Mouse (Mus musculus): Measurements from ENCODE around the gene Mptx2.
"Not testable (repeated sequence)": the region's sequence is repeated elsewhere in the genome, so short reads cannot be mapped to it uniquely, and the experiment has no call there.

Gene Mptx2

GRCm38 (mm10) chr1:173277677-173278076 lies at the start of gene Mptx2:
Gene Mptx2, minus strand, starts transcription at chr1:173277777.
- no peak for DNase-seq

- no peak for DNase-seq
These were observed 49.0 kb upstream of the Mptx2 start for GRCm38 (mm10) chr1:173326552-173326951.

GRCm38 (mm10) chr1:173325395-173325794 lies 47.8 kb upstream of the Mptx2 start:
- DNase-seq = no peak

- DNase-seq = no peak
These were observed 47.4 kb upstream of the Mptx2 start for GRCm38 (mm10) chr1:173324961-173325360.

GRCm38 (mm10) chr1:173323839-173324585 lies 46.4 kb upstream of the Mptx2 start:
- peak; percentile 33 for DNase-seq

- DNase-seq = no peak
These were observed 44.7 kb upstream of the Mptx2 start for GRCm38 (mm10) chr1:173322249-173322627.

GRCm38 (mm10) chr1:173321593-173322248 lies 44.1 kb upstream of the Mptx2 start:
- DNase-seq = no peak

DNA sequence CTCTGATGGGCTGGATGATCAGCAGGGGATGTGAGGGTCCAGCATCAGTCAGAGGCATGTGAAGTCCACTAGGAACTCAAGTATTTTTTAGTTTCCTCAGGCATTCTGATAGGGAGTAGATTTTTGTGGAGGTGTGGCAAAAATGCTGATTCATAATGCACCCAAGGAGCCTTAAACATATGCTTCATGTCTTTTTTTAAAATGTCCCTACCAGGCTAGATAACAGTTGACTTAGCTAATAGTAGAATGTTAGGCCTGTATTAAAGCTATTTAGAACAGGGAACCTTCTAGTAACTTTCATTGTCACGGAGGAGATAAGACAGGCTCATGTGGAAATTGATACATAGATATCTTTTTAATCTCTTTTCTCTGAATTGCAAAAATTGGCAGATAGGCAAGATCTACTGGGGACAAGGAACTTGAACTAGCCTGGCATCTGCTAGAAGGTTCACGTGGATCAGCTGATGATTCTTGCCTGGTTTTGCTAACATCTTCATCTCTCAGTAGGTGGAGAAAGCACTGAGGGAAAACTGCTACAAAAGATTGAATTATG lies 40.4 kb upstream of the Mptx2 start:
- DNase-seq = no peak

GRCm38 (mm10) chr1:173315725-173316124 lies 38.1 kb upstream of the Mptx2 start:
- no peak for DNase-seq

DNA sequence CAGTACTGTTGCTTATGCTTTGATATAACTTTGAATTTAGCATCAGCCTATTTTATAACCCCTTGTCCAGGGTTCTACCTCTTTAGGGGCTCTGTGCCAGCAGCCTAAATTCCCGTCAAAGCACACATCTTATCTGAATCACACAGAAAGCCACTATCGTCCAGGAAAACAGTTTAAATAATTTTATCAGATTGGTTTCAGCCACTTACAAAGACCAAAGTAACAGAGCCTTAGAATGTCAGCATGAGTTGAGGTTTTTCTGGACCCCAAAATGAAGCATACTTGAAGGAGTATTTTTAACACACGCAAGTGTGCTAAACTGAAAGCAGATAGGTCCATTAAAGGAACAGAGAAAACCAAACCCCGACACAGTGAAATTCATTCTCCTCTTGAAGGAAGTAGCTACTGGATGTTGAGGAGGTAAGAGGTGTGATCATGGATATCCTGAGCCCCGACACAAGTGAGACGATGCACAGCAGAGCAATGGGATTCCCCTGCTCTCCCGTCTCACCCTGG lies 36.0 kb upstream of the Mptx2 start:
- DNase-seq = not testable (repeated sequence)

GRCm38 (mm10) chr1:173302795-173303194 lies 25.2 kb upstream of the Mptx2 start:
- DNase-seq = not testable (repeated sequence)

- DNase-seq = no peak
These were observed 11.9 kb downstream of the Mptx2 start, which contains the start of gene Olfr418 for GRCm38 (mm10) chr1:173265701-173266100. Gene Olfr418, plus strand, starts transcription at chr1:173266001.

GRCm38 (mm10) chr1:173249888-173250287 lies 27.7 kb downstream of the Mptx2 start:
- DNase-seq = no peak

- not testable (repeated sequence) for DNase-seq
These were observed 40.6 kb downstream of the Mptx2 start for GRCm38 (mm10) chr1:173237004-173237403.

GRCm38 (mm10) chr1:173227081-173227480 lies 50.5 kb downstream of the Mptx2 start, which contains the start of gene Fcer1a:
Gene Fcer1a, minus strand, starts transcription at chr1:173227214.
- DNase-seq = no peak
